Mouse (Mus musculus): Measurements from ENCODE around the gene Ak1. TPM values are rescaled to one million over a fixed set of nuclear protein-coding genes. Genes with fewer than 3 reads are reported as not detected.

The Ak1 gene
- polyA plus RNA-seq, 1 experiment from 2014 or later, result 1.3 TPM

DNA sequence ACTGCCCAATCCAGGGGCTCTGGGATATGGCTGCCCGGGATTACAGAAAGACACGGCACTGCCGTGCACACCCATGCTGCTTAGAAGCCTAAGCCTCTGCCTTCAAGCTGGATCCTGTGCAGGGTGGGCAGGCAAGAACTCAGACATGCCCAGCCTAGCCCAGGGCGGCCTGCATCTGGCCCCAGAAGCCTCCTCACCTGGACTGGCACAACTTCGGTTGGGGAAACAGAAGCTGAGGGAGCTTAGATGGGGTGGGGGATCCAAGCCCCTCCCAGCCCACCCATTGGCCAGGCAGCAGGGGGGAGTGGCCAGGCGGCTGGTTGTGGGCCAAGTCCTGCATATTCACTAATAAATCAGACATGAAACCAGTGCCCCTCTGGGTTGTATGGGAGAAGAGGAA lies 60.2 kb downstream of the Ak1 start:
- Histone ChIP-seq H3K4me3 (ENCODE audit: low read depth, low read length) (no peak overlapping the region), H3K27ac (ENCODE audit: low read depth) (no peak overlapping the region), H3K4me2 (ENCODE audit: low read depth, low read length) (no peak overlapping the region), H3K4me1 (ENCODE audit: insufficient read depth) (no peaks in the 10 kb centered on the region), H3K36me3 (replicated peaks; ENCODE audit: insufficient read depth, low read length) (peaks cover 39% of the 10 kb centered on the region), H3K9ac (replicated peaks) (no peak overlapping the region), H3K27me3 (ENCODE audit: insufficient read depth, low read length) (no peaks in the 10 kb centered on the region), H3K9me3 (ENCODE audit: low read length) (no peaks in the 10 kb centered on the region)
- ATAC-seq (no peak), DNase-seq (no peak)
- TF ChIP-seq EP300 (IDR thresholded peaks at IDR 0.05; ENCODE audit: low read depth) (no peak), CTCF (IDR thresholded peaks at IDR 0.05; ENCODE audit: low read depth) (no peak)
- 61% methylated on average over 6 of the region's 6 CpGs for WGBS (ENCODE audit: insufficient replicate concordance)

DNA sequence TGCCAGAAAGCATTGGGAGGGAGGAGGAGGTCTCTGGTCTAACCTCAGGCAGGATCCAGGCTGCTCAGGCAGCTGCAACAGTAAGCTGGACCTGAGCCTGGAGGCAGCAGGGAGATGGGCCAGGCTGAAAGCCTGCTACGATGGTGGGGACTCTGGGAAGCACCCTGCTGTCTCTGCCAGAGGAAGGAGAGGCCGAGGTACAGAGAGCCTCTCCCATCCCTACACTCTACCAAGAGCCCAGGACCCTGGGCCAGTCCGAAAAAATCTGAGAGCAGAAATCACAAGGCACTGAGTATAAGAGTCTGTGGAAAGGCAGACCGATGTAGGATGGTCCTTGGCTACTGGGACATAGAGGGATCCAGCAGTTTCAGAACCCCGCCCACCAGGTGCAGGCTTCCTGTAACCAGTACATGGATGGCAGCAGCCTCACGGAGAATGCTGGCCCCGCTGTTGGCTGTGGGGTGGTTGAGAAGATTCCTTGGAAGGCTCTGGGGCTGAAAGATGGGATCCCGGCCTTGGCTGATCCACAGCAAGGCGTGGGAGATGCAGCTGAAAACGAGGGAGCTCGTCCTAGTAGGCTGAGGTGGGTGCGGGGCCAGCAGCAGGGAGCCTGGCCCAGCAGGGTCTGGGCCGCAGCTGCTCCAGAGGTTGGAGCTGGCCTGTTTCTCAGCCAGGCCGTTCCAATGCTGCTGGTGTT lies 61.3 kb downstream of the Ak1 start:
- no peak overlapping the region for H3K4me3 ChIP-seq (ENCODE audit: low read depth, low read length)
- no peak overlapping the region for H3K4me2 ChIP-seq (ENCODE audit: low read depth, low read length)
- H3K9me3 ChIP-seq (ENCODE audit: low read length), result no peaks in the 10 kb centered on the region
- TF ChIP-seq EP300 (IDR thresholded peaks at IDR 0.05; ENCODE audit: low read depth) (no peak), CTCF (IDR thresholded peaks at IDR 0.05; ENCODE audit: low read depth) (no peak)
- ATAC-seq (no peak), DNase-seq (no peak)
- H3K27ac ChIP-seq (ENCODE audit: low read depth), result no peak overlapping the region
- 81% methylated on average over 14 of the region's 14 CpGs for WGBS (ENCODE audit: insufficient replicate concordance)
- no peak overlapping the region for H3K9ac ChIP-seq (replicated peaks)
- no peaks in the 10 kb centered on the region for H3K4me1 ChIP-seq (ENCODE audit: insufficient read depth)
- no peaks in the 10 kb centered on the region for H3K27me3 ChIP-seq (ENCODE audit: insufficient read depth, low read length)
- peaks cover 48% of the 10 kb centered on the region for H3K36me3 ChIP-seq (replicated peaks; ENCODE audit: insufficient read depth, low read length)

DNA sequence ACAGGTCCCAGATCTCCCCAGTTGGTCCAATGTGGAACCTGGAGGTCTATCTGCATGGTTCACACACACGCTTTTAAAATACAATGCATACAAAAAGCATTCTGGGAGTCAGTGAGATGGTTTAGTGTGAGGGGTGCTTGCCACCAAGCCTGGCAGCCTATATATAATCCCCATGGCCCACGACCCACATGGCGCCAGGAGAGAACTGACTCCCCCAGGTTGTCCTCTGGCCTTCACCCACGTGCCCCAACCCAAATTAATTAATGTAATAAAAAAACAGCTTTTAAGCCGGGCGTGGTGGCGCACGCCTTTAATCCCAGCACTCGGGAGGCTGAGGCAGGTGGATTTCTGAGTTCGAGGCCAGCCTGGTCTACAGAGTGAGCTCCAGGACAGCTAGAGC lies 62.1 kb downstream of the Ak1 start:
- TF ChIP-seq CTCF (IDR thresholded peaks at IDR 0.05; ENCODE audit: low read depth) (no peak), EP300 (IDR thresholded peaks at IDR 0.05; ENCODE audit: low read depth) (no peak)
- Histone ChIP-seq H3K9ac (replicated peaks) (no peak overlapping the region), H3K4me1 (ENCODE audit: insufficient read depth) (no peaks in the 10 kb centered on the region), H3K27ac (ENCODE audit: low read depth) (no peak overlapping the region), H3K4me2 (ENCODE audit: low read depth, low read length) (no peak overlapping the region), H3K9me3 (ENCODE audit: low read length) (no peaks in the 10 kb centered on the region), H3K36me3 (replicated peaks; ENCODE audit: insufficient read depth, low read length) (peaks cover 54% of the 10 kb centered on the region), H3K27me3 (ENCODE audit: insufficient read depth, low read length) (no peaks in the 10 kb centered on the region), H3K4me3 (ENCODE audit: low read depth, low read length) (no peak overlapping the region)
- no peak for ATAC-seq
- DNase-seq, result no peak
- WGBS (ENCODE audit: insufficient replicate concordance), result 86% methylated on average over 10 of the region's 10 CpGs

MicroRNAs within 50 kb of the gene (microRNA counts, 519-probe panel; counts per million panel counts)
- not detected for microRNA mmu-miR-1954

Small RNAs within 50 kb of the gene (microRNA-seq; reads per million reads assigned to microRNA genes)
- gene Gm47291 (not detected), gene Mir1954 (not detected)

Other genes with a start within 250 kb of the Ak1 start
- 30.1 and 32.2 TPM in 2 replicates for gene 1110008P14Rik, start 239.8 kb upstream of the Ak1 start, polyA plus RNA-seq (2015; fragmentation: Nextera tagmentation; extraction: Ambion mirVana)
- gene Lcn2, start 233.5 kb upstream of the Ak1 start, polyA plus RNA-seq (2015; fragmentation: Nextera tagmentation; extraction: Ambion mirVana), result 411 and 419 TPM in 2 replicates
- gene Ptges2, start 225.9 kb upstream of the Ak1 start, polyA plus RNA-seq (2015; fragmentation: Nextera tagmentation; extraction: Ambion mirVana), result 13.8 and 15.7 TPM in 2 replicates
- gene Naif1, start 171.3 kb upstream of the Ak1 start, polyA plus RNA-seq (2015; fragmentation: Nextera tagmentation; extraction: Ambion mirVana), result 1.6 and 1.8 TPM in 2 replicates
- gene Slc25a25, start 170.3 kb upstream of the Ak1 start, polyA plus RNA-seq (2015; fragmentation: Nextera tagmentation; extraction: Ambion mirVana), result 32.4 and 36.9 TPM in 2 replicates
- 4.8 and 6.1 TPM in 2 replicates for gene Fam102a, start 86.4 kb upstream of the Ak1 start, polyA plus RNA-seq (2015; fragmentation: Nextera tagmentation; extraction: Ambion mirVana)
- 37.0 and 41.7 TPM in 2 replicates for gene Dpm2, start 50.9 kb upstream of the Ak1 start, polyA plus RNA-seq (2015; fragmentation: Nextera tagmentation; extraction: Ambion mirVana)
- not detected in 2 replicates for gene Pip5kl1, start 47.0 kb upstream of the Ak1 start, polyA plus RNA-seq (2015; fragmentation: Nextera tagmentation; extraction: Ambion mirVana)
- not detected in 2 replicates for gene 9430097D07Rik, start 46.1 kb upstream of the Ak1 start, polyA plus RNA-seq (2015; fragmentation: Nextera tagmentation; extraction: Ambion mirVana)
- gene St6galnac4, start 34.7 kb upstream of the Ak1 start, polyA plus RNA-seq (2015; fragmentation: Nextera tagmentation; extraction: Ambion mirVana), result 4.3 and 5.8 TPM in 2 replicates
- 14.0 and 15.9 TPM in 2 replicates for gene St6galnac6, start 22.0 kb upstream of the Ak1 start, polyA plus RNA-seq (2015; fragmentation: Nextera tagmentation; extraction: Ambion mirVana)
- gene Eng, start 24.8 kb downstream of the Ak1 start, polyA plus RNA-seq (2015; fragmentation: Nextera tagmentation; extraction: Ambion mirVana), result 29.9 and 30.2 TPM in 2 replicates
- 85.3 and 95.9 TPM in 2 replicates for gene Fpgs, start 82.4 kb downstream of the Ak1 start, polyA plus RNA-seq (2015; fragmentation: Nextera tagmentation; extraction: Ambion mirVana)
- gene Cdk9, start 91.3 kb downstream of the Ak1 start, polyA plus RNA-seq (2015; fragmentation: Nextera tagmentation; extraction: Ambion mirVana), result 49.5 and 53.7 TPM in 2 replicates
- 7.6 and 8.3 TPM in 2 replicates for gene Sh2d3c, start 99.3 kb downstream of the Ak1 start, polyA plus RNA-seq (2015; fragmentation: Nextera tagmentation; extraction: Ambion mirVana)
- not detected in 2 replicates for gene 6330409D20Rik, start 119.3 kb downstream of the Ak1 start, polyA plus RNA-seq (2015; fragmentation: Nextera tagmentation; extraction: Ambion mirVana)
- 34.6 and 34.7 TPM in 2 replicates for gene Tor2a, start 135.5 kb downstream of the Ak1 start, polyA plus RNA-seq (2015; fragmentation: Nextera tagmentation; extraction: Ambion mirVana)
- 0.08 TPM in 1 of 2 replicates, not detected in the other for gene Ttc16, start 153.9 kb downstream of the Ak1 start, polyA plus RNA-seq (2015; fragmentation: Nextera tagmentation; extraction: Ambion mirVana)
- 1.1 TPM in 2 replicates for gene Ptrh1, start 154.0 kb downstream of the Ak1 start, polyA plus RNA-seq (2015; fragmentation: Nextera tagmentation; extraction: Ambion mirVana)
- 0.25 TPM in 1 of 2 replicates, not detected in the other for gene Cfap157, start 162.7 kb downstream of the Ak1 start, polyA plus RNA-seq (2015; fragmentation: Nextera tagmentation; extraction: Ambion mirVana)
- gene Stxbp1, start 225.5 kb downstream of the Ak1 start, polyA plus RNA-seq (2015; fragmentation: Nextera tagmentation; extraction: Ambion mirVana), result 2.1 and 2.3 TPM in 2 replicates